ENCODE assay signal across 21 mouse cellular contexts in genomic region chr10:78748161-78748560, GRCm38 (mm10). TPM values are rescaled to one million over a fixed set of nuclear protein-coding genes. Genes with fewer than 3 reads are reported as not detected.
DNase-seq lines count a peak whose midpoint lies in the region; ATAC-seq and TF ChIP-seq lines count a peak whose summit lies in the region.
"Had no signal": no experiment of that assay in that cellular context is flagged by ENCODE, and none has a peak within 500 bp of the region (broad histone marks: within the 10 kb centered on the region; RNA-seq: fewer than 3 reads in every experiment).

No protein-coding gene starts in this region.

- H3K36me3 ChIP-seq in heart, embryonic 13.5 days = no peaks in the 10 kb centered on the region
- no peaks in the 10 kb centered on the region for H3K36me3 ChIP-seq in E14TG2a.4 (ENCODE audit: insufficient read depth, low read length)
- H3K36me3 ChIP-seq in forebrain, embryonic 15.5 days = no peaks in the 10 kb centered on the region
- H3K36me3 ChIP-seq in midbrain, embryonic 14.5 days (ENCODE audit: control insufficient read depth, insufficient read depth, low read length) = no peaks in the 10 kb centered on the region
- H3K36me3 ChIP-seq in liver, embryonic 11.5 days (ENCODE audit: control insufficient read depth, insufficient read depth, low read length) = no peaks in the 10 kb centered on the region
- H3K36me3 ChIP-seq: heart, embryonic 12.5 days; liver, embryonic 15.5 days had no signal

- H3K4me2 ChIP-seq in heart, embryonic 13.5 days = 0 out of 2 replicates have a peak overlapping the region, but pooled peaks have one; percentile 69
- H3K4me2 ChIP-seq in forebrain, embryonic 15.5 days (replicated peaks) = peak overlapping the region; percentile 62
- H3K4me2 ChIP-seq in midbrain, embryonic 14.5 days (ENCODE audit: low read length) = peak overlapping the region; percentile 55
- H3K4me2 ChIP-seq in liver, embryonic 11.5 days = no peak overlapping the region
- H3K4me2 ChIP-seq: liver, embryonic 15.5 days had no signal

- no peak for ATAC-seq in heart, embryonic 13.5 days (ENCODE audit: extremely low read depth, insufficient number of reproducible peaks, low FRiP score, low TSS enrichment)
- ATAC-seq in forebrain, embryonic 15.5 days (replicated peaks) = no peak
- ATAC-seq in midbrain, embryonic 14.5 days (ENCODE audit: low FRiP score, low TSS enrichment) = no peak
- no peak for ATAC-seq in liver, embryonic 11.5 days (replicated peaks; ENCODE audit: low FRiP score)
- no peak for ATAC-seq in erythroblast, adult 5-6 weeks (replicated peaks; ENCODE audit: low FRiP score, poor library complexity, severe bottlenecking)
- ATAC-seq: inflammation-experienced regulatory T-cells, adult 6 months had no signal

- H3K4me1 ChIP-seq in heart, embryonic 13.5 days = peaks cover 12% of the 10 kb centered on the region
- peaks cover 40% of the 10 kb centered on the region for H3K4me1 ChIP-seq in E14TG2a.4 (replicated peaks; ENCODE audit: low read depth, low read length)
- peaks cover 20% of the 10 kb centered on the region for H3K4me1 ChIP-seq in forebrain, embryonic 15.5 days
- peaks cover 11% of the 10 kb centered on the region for H3K4me1 ChIP-seq in midbrain, embryonic 14.5 days (ENCODE audit: control insufficient read depth, insufficient read depth, low read length)
- no peaks in the 10 kb centered on the region; the same call in 1 of the 2 replicates for H3K4me1 ChIP-seq in liver, embryonic 11.5 days (replicated peaks; ENCODE audit: control insufficient read depth, insufficient read depth, low read length)
- H3K4me1 ChIP-seq: liver, embryonic 15.5 days had no signal

- no peak overlapping the region for H3K9ac ChIP-seq in heart, embryonic 13.5 days
- no peak overlapping the region for H3K9ac ChIP-seq in forebrain, embryonic 15.5 days (replicated peaks)
- H3K9ac ChIP-seq in midbrain, embryonic 14.5 days (replicated peaks; ENCODE audit: low read length) = no peak overlapping the region
- H3K9ac ChIP-seq in liver, embryonic 11.5 days (ENCODE audit: low read depth, low read length) = no peak overlapping the region
- H3K9ac ChIP-seq: heart, embryonic 12.5 days; liver, embryonic 15.5 days had no signal

- H3K4me3 ChIP-seq in heart, embryonic 13.5 days = no peak overlapping the region
- H3K4me3 ChIP-seq in E14TG2a.4 (replicated peaks; ENCODE audit: low read length) = peak overlapping the region; percentile 46
- H3K4me3 ChIP-seq in forebrain, embryonic 15.5 days = no peak overlapping the region
- no peak overlapping the region for H3K4me3 ChIP-seq in midbrain, embryonic 14.5 days (replicated peaks; ENCODE audit: low read depth, low read length)
- H3K4me3 ChIP-seq in liver, embryonic 11.5 days (ENCODE audit: low read depth, low read length) = no peak overlapping the region
- H3K4me3 ChIP-seq: liver, embryonic 15.5 days; myocyte had no signal

- H3K27ac ChIP-seq in heart, embryonic 13.5 days (replicated peaks) = no peak overlapping the region
- no peak overlapping the region for H3K27ac ChIP-seq in forebrain, embryonic 15.5 days (replicated peaks)
- H3K27ac ChIP-seq in midbrain, embryonic 14.5 days (replicated peaks; ENCODE audit: low read depth, low read length) = no peak overlapping the region
- no peak overlapping the region for H3K27ac ChIP-seq in liver, embryonic 11.5 days (ENCODE audit: low read depth, low read length)
- H3K27ac ChIP-seq: kidney, postnatal 0 days; liver, embryonic 15.5 days had no signal

- H3K27me3 ChIP-seq in heart, embryonic 13.5 days (replicated peaks) = peaks cover 67% of the 10 kb centered on the region
- peaks cover 37% of the 10 kb centered on the region for H3K27me3 ChIP-seq in E14TG2a.4 (ENCODE audit: insufficient read depth, low read length)
- H3K27me3 ChIP-seq in forebrain, embryonic 15.5 days = no peaks in the 10 kb centered on the region
- no peaks in the 10 kb centered on the region for H3K27me3 ChIP-seq in midbrain, embryonic 14.5 days (ENCODE audit: control insufficient read depth, insufficient read depth, low read length)
- peaks cover 12% of the 10 kb centered on the region for H3K27me3 ChIP-seq in liver, embryonic 11.5 days (replicated peaks; ENCODE audit: control insufficient read depth, insufficient read depth, low read length)

- intact Hi-C loops in heart, postnatal 14 days (cut with DNase I) = no loop called here

- H3K9me3 ChIP-seq in heart, embryonic 13.5 days = no peaks in the 10 kb centered on the region
- no peaks in the 10 kb centered on the region for H3K9me3 ChIP-seq in E14TG2a.4 (ENCODE audit: low read length)
- no peaks in the 10 kb centered on the region for H3K9me3 ChIP-seq in forebrain, embryonic 15.5 days
- H3K9me3 ChIP-seq in midbrain, embryonic 14.5 days (ENCODE audit: control insufficient read depth, low read length) = no peaks in the 10 kb centered on the region
- no peaks in the 10 kb centered on the region for H3K9me3 ChIP-seq in liver, embryonic 11.5 days (ENCODE audit: control insufficient read depth, low read length)
- H3K9me3 ChIP-seq: heart, embryonic 12.5 days; liver, embryonic 15.5 days had no signal

- 69% methylated on average over 13 of the region's 13 CpGs for WGBS in heart, embryonic 13.5 days
- 80% methylated on average over 13 of the region's 13 CpGs for WGBS in forebrain, embryonic 15.5 days
- 79% methylated on average over 13 of the region's 13 CpGs for WGBS in midbrain, embryonic 14.5 days
- WGBS in liver, embryonic 11.5 days = 71% methylated on average over 13 of the region's 13 CpGs

- DNase-seq in heart, postnatal 14 days = no peak
- no peak for DNase-seq in midbrain, embryonic 14.5 days
- DNase-seq in liver, embryonic 11.5 days (ENCODE audit: low spot score) = no peak
- DNase-seq: adrenal gland, postnatal 14 days; gastrocnemius, postnatal 14 days; layer of hippocampus, adult 9-11 months; right cerebral cortex, postnatal 4 days; thymus, postnatal 4 days had no signal

- no peak for TF ChIP-seq CTCF in E14TG2a.4 (conservative IDR thresholded peaks at IDR 0.05; ENCODE audit: low read length)

RNA-seq across cellular contexts. Expression of gene Ccdc105, which starts 4.7 kb away (rescaled TPM):
- not detected in 2 replicates for polyA plus RNA-seq in heart, embryonic 13.5 days (2015; fragmentation: Nextera tagmentation; extraction: Ambion mirVana)
- total RNA-seq in heart, postnatal 14 days (2021) = not detected
- polyA plus RNA-seq in forebrain, embryonic 15.5 days (2015; fragmentation: Nextera tagmentation; extraction: Ambion mirVana) = 0.10 and 0.18 TPM in 2 replicates
- 0.34 and 0.43 TPM in 2 replicates for polyA plus RNA-seq in midbrain, embryonic 14.5 days (2014; fragmentation: Nextera tagmentation; extraction: Ambion mirVana)
- not detected in 2 replicates for polyA plus RNA-seq in liver, embryonic 11.5 days (2014; fragmentation: Nextera tagmentation; extraction: Ambion mirVana)
- not detected in 2 replicates for total RNA-seq in erythroblast, adult 5-6 weeks (2015; ENCODE audit: low replicate concordance)
- not detected in 2 replicates for total RNA-seq in erythroblast, adult 5-6 weeks (2017; ENCODE audit: low replicate concordance)
- total RNA-seq: adrenal gland, postnatal 14 days; gastrocnemius, postnatal 14 days; MEL had no signal
- polyA plus RNA-seq: C2C12; heart, embryonic 12.5 days; inflammation-experienced regulatory T-cells, adult 6 months; kidney, postnatal 0 days; liver, embryonic 15.5 days; myocyte; stomach, embryonic 14.5 days had no signal

RNA-seq across cellular contexts. Expression of gene Casp14, which starts 30.1 kb away (rescaled TPM):
- polyA plus RNA-seq in heart, embryonic 13.5 days (2015; fragmentation: Nextera tagmentation; extraction: Ambion mirVana) = not detected in 2 replicates
- total RNA-seq in heart, postnatal 14 days (2021) = not detected
- not detected in 2 replicates for polyA plus RNA-seq in forebrain, embryonic 15.5 days (2015; fragmentation: Nextera tagmentation; extraction: Ambion mirVana)
- polyA plus RNA-seq in midbrain, embryonic 14.5 days (2014; fragmentation: Nextera tagmentation; extraction: Ambion mirVana) = not detected in 2 replicates
- not detected in 2 replicates for polyA plus RNA-seq in liver, embryonic 11.5 days (2014; fragmentation: Nextera tagmentation; extraction: Ambion mirVana)
- not detected in 2 replicates for total RNA-seq in erythroblast, adult 5-6 weeks (2015; ENCODE audit: low replicate concordance)
- not detected in 2 replicates for total RNA-seq in erythroblast, adult 5-6 weeks (2017; ENCODE audit: low replicate concordance)
- total RNA-seq: adrenal gland, postnatal 14 days; gastrocnemius, postnatal 14 days; left cerebral cortex, postnatal 36 days; MEL had no signal
- polyA plus RNA-seq: C2C12; heart, embryonic 12.5 days; inflammation-experienced regulatory T-cells, adult 6 months; kidney, postnatal 0 days; liver, embryonic 15.5 days; myocyte had no signal

RNA-seq across cellular contexts. Expression of gene Slc1a6, which starts 32.1 kb away (rescaled TPM):
- 0.97 and 1.2 TPM in 2 replicates for polyA plus RNA-seq in heart, embryonic 13.5 days (2015; fragmentation: Nextera tagmentation; extraction: Ambion mirVana)
- under 1 TPM in 1 of 2 experiments, not detected in 1; 0.10 TPM for total RNA-seq in heart, postnatal 14 days (2021)
- 4.4 and 4.8 TPM in 2 replicates for polyA plus RNA-seq in forebrain, embryonic 15.5 days (2015; fragmentation: Nextera tagmentation; extraction: Ambion mirVana)
- polyA plus RNA-seq in midbrain, embryonic 14.5 days (2014; fragmentation: Nextera tagmentation; extraction: Ambion mirVana) = 6.6 and 10.3 TPM in 2 replicates
- polyA plus RNA-seq in liver, embryonic 11.5 days (2014; fragmentation: Nextera tagmentation; extraction: Ambion mirVana) = 0.45 and 0.73 TPM in 2 replicates
- total RNA-seq in erythroblast, adult 5-6 weeks (2015; ENCODE audit: low replicate concordance) = not detected in 2 replicates
- total RNA-seq in erythroblast, adult 5-6 weeks (2017; ENCODE audit: low replicate concordance) = not detected in 2 replicates
- total RNA-seq: MEL had no signal
- polyA plus RNA-seq: C2C12; inflammation-experienced regulatory T-cells, adult 6 months had no signal
